In genomic region chr9:63086671-63087070, GRCm38 (mm10) we compare ENCODE assay signal across 21 mouse cellular contexts.
A peak's percentile ranks its signal among the peaks of the same experiment; 100 is the strongest.
DNase-seq lines count a peak whose midpoint lies in the region; ATAC-seq and TF ChIP-seq lines count a peak whose summit lies in the region.
"Had no signal": no experiment of that assay in that cellular context is flagged by ENCODE, and none has a peak within 500 bp of the region (broad histone marks: within the 10 kb centered on the region; RNA-seq: fewer than 3 reads in every experiment).

No protein-coding gene starts in this region.

- H3K27ac ChIP-seq in testis, adult 2 months (ENCODE audit: control insufficient read depth, insufficient read depth, low read depth, low read length) = peak overlapping the region; percentile 74
- H3K27ac ChIP-seq: embryonic facial prominence, embryonic 10.5 days; embryonic facial prominence, embryonic 12.5 days; forebrain, embryonic 13.5 days; forebrain, embryonic 15.5 days had no signal

- H3K4me1 ChIP-seq in testis, adult 2 months (ENCODE audit: control insufficient read depth, insufficient read depth, low read length) = peaks cover 6% of the 10 kb centered on the region

- H3K36me3 ChIP-seq in testis, adult 2 months (ENCODE audit: control insufficient read depth, insufficient read depth, low read length) = no peaks in the 10 kb centered on the region
- H3K36me3 ChIP-seq: embryonic facial prominence, embryonic 10.5 days; embryonic facial prominence, embryonic 12.5 days; forebrain, embryonic 15.5 days had no signal

- TF ChIP-seq POLR2A in testis, adult 2 months (IDR thresholded peaks at IDR 0.05; ENCODE audit: control insufficient read depth, low read depth, low read length) = no peak

- H3K27me3 ChIP-seq in testis, adult 2 months (ENCODE audit: control insufficient read depth, insufficient read depth, low read length) = no peaks in the 10 kb centered on the region
- H3K27me3 ChIP-seq: embryonic facial prominence, embryonic 12.5 days; forebrain, embryonic 13.5 days; forebrain, embryonic 15.5 days had no signal

- DNase-seq in CD4-positive, CD25-positive, alpha-beta regulatory T cell, adult 2 months (ENCODE audit: low read depth, low spot score) = peak; percentile 13
- no peak for DNase-seq in testis, postnatal 10 days (ENCODE audit: low spot score)
- peak; percentile 73 for DNase-seq in naive thymus-derived CD4-positive, alpha-beta T cell, adult 2 months (ENCODE audit: low read depth)
- DNase-seq in left cerebral cortex, postnatal 10 days (ENCODE audit: extremely low spot score in 1 of 2, low spot score in 2 of 2) = no peak
- DNase-seq: adrenal gland, adult 8-10 months; adrenal gland, postnatal 14 days; adrenal gland, postnatal 36 days; B cell, adult 2 months; cerebellum, adult 11-12 months; cerebellum, adult 2 months; cerebellum, adult 9-10 months; cerebellum, postnatal 10 days; cerebellum, postnatal 25 days; forebrain, postnatal 0 days had no signal

- no peak for TF ChIP-seq CTCF in testis, adult 2 months (IDR thresholded peaks at IDR 0.05; ENCODE audit: control insufficient read depth, insufficient read depth, insufficient replicate concordance, low read depth, low read length)

- no peak overlapping the region for H3K4me3 ChIP-seq in testis, adult 2 months (ENCODE audit: control insufficient read depth, low read depth, low read length)
- H3K4me3 ChIP-seq: embryonic facial prominence, embryonic 10.5 days; embryonic facial prominence, embryonic 12.5 days; forebrain, embryonic 13.5 days; forebrain, embryonic 15.5 days had no signal

- intact Hi-C loops in left cerebral cortex, postnatal 10 days (cut with DNase I) = no loop called here

- no peak for ATAC-seq in CD4-positive, CD25-positive, alpha-beta regulatory T cell, adult 4 months
- ATAC-seq: activated CD4-positive, CD25-positive, alpha-beta regulatory T cell, adult 4 months; forebrain, embryonic 13.5 days; forebrain, embryonic 15.5 days; forebrain, postnatal 0 days had no signal

Comparison
In these comparisons a context has a peak if more than half of its experiments do, and no peak if none do; other contexts are left out.
1. DNase-seq: peak in CD4-positive, CD25-positive, alpha-beta regulatory T cell, adult 2 months (single experiment) and naive thymus-derived CD4-positive, alpha-beta T cell, adult 2 months (single experiment); none in testis, postnatal 10 days (single experiment) and left cerebral cortex, postnatal 10 days (0 of 2).